Mouse (Mus musculus): Measurements from ENCODE around the gene Rab30.
"Not testable (repeated sequence)": the region's sequence is repeated elsewhere in the genome, so short reads cannot be mapped to it uniquely, and the experiment has no call there.

Gene Rab30

DNA sequence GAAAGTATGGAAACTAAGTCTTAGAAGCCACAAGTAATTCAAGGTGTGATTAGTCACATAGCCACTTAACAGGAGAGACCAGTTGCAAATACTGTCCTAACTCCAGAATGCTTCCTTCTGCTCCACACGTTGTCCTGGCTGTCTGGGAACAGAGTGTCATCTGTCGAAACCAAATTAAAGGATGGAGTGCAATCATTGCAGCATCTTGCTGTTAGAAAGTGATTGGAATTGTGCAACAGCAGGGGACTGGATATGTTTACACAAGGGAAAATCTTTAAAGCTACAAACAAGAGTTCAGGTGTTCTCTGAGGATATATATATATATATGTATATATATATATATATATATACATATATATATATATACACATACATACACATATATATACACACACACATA lies 9.0 kb downstream of the Rab30 start:
- DNase-seq (ENCODE audit: low spot score in 2 of 2): no peak

DNA sequence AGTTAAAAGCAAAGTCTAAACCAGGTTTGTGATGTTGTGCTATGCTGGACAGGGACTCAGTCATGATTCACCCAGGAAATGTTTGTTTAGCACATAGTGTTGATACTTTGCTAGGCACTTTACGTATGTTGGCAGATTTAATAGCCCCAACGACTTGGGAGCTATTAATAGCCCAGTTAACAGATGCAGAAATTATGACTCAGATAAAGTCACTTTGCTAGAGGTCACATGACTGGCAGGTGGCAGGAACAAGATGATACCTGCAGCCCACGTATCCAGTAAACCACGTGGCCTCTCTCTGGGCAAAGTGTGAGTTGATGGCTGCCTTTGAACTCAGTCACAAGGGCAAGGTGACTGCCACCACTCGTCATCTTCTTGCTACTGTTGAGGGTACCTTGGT lies 16.7 kb downstream of the Rab30 start:
- no peak for DNase-seq (ENCODE audit: low spot score in 2 of 2)

DNA sequence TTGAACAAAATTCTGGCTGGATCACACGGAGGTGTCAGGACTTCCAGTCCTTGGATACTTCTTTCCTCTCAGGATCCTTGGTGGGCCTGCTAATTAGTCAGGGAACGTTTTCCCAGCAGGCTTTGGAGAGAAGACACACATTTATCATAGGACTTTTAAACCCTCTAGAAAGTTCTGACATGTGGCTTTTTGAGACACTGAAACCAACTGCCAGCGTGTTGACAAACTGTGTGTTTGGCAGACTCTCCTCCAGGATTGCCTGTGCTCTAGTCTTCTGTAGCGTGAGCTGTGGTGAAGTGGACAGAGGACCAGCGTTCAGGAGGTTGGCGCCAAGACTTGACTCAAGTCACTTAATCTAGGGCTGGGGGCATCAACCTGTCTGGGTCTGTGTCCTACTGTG lies 19.2 kb downstream of the Rab30 start:
- DNase-seq (ENCODE audit: low spot score in 2 of 2): no peak

- no peak for DNase-seq (ENCODE audit: low spot score in 2 of 2)
Observed at GRCm38 (mm10) chr7:92761161-92761560, 19.8 kb downstream of the Rab30 start.

GRCm38 (mm10) chr7:92765426-92765825 lies 24.0 kb downstream of the Rab30 start:
- no peak for DNase-seq (ENCODE audit: low spot score in 2 of 2)

DNA sequence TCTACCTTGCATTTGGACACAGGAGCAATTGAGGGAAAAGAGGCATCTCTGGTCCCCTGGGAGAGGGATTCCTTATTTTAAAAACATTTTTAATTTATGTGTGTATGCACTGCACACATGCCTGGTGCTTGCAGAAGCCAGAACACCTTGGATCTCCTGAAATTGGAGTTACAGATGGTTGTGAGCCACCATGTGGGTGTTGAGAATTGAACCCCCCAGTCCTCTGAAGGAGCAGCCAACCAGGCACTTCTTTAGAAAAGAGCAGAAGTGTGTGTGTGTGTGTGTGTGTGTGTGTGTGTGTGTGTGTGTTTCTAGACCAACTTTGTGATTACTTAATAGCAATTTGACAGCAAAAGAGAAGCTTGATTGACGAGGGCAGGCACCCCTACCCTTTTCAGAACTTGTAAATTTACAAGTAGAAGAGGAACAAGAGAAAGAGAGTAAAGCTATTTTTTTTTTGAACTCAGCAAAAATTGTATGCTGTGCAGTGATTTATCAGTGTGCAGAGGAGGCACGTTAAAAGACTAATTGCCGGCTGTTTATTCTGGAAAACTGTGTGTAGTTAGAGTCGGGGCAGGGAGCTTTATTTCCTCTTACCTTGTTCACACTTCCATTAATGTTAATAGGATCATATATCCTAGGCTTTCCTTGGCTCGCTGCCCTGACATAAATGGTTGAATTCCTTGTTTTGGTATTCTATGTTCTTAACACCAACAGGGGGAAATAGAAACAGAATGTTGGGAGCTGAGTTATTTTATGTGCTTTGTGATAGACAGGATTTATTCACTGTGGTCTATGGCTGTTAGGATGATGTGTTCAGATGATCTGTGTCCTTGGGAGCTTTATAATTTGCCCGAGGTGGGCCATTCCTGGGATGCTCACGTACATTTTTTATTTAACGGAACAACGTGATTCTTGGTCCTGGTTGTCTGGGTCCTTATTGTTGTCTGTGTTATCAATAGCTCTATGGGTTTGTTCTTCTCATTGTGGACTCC lies 25.0 kb downstream of the Rab30 start:
- DNase-seq (ENCODE audit: low spot score in 2 of 2): no peak

GRCm38 (mm10) chr7:92768116-92768515 lies 26.7 kb downstream of the Rab30 start:
- DNase-seq (ENCODE audit: low spot score in 2 of 2): not testable (repeated sequence)

DNA sequence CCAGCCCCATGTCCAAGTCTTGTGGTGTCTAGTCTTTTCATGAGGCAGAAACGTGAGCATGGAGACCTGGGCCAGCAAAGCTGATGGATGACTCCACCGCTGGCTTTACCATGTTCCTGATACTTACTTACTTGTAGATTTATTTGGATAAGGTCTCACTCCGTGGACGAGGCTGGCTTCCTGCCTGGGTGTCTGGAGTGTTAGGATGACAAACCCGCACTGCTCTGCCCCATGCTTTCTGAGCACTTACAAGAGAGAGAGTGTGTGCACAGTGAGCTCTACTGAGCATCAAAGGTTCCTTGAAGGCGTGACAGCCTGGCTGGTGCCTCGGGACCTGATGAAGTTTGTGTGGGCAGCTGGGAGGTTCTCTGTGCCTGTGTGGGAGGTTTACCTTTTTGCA lies 27.5 kb downstream of the Rab30 start:
- DNase-seq (ENCODE audit: low spot score in 2 of 2): no peak

DNA sequence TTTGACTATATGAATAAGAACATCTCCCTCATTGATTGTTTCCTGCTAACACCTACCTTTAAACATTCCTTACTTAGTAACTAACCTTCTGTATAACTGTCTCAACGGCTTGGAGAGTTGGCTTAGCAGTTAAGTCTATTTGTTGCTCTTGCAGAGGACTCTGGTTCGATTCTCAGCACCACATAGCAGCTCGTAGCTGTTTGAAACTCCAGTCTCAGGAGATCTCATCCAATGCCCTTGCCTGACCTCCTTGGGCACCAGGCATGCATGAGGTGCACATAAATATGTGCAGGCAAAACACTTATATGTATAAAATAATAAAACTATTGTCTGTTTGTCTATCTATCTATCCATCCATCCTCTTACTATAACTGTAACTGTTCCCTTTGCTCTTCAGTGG lies 31.6 kb downstream of the Rab30 start:
- DNase-seq (ENCODE audit: low spot score in 2 of 2): no peak

DNA sequence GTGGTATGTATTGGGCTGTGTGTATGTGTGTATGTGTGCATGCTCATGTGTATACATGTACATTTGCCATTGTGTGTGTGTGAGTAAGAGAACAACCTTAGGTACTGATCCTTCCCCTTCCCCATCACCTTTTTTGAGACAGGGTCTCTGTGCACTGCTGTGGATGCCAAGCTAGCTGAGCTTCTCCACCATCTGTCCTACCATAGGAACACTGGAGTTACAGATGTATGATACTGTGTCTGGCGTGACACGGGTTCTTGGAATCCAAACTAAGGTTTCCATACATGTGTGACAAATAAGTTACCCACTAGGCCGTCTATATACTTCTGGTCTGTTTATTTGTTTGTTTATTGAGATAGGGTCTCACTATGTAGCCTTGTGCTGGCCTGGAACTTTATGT lies 32.2 kb downstream of the Rab30 start:
- DNase-seq (ENCODE audit: low spot score in 2 of 2): no peak

- no peak for DNase-seq (ENCODE audit: low spot score in 2 of 2)
Observed at GRCm38 (mm10) chr7:92774741-92775140, 33.3 kb downstream of the Rab30 start.

DNA sequence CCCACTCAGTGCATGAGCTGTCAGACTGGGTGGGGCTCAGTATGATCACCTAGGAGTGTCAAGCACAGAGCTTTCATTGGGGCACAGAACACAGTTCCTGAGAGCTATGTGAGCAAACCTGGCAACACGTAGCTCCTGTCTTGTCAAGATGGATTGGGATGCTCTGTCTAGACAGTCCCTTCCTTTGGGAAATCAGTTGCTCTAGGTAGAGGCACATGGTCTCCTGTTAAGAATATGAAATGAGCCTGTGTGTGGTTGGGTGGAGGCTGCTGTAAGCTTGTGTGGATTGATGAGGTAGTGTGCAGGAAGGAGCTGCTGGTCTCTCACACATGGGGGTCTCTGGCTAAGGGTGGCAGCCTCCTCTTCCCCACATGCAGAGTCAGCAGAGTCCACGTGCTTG lies 34.3 kb downstream of the Rab30 start:
- DNase-seq (ENCODE audit: low spot score in 2 of 2): no peak

GRCm38 (mm10) chr7:92776647-92777046 lies 35.2 kb downstream of the Rab30 start:
- no peak for DNase-seq (ENCODE audit: low spot score in 2 of 2)

GRCm38 (mm10) chr7:92777108-92777973 lies 35.9 kb downstream of the Rab30 start:
- DNase-seq (ENCODE audit: low spot score in 2 of 2): peak; percentile 35 to 64

- no peak for DNase-seq (ENCODE audit: low spot score in 2 of 2)
Observed at GRCm38 (mm10) chr7:92779058-92779457, 37.7 kb downstream of the Rab30 start.

DNA sequence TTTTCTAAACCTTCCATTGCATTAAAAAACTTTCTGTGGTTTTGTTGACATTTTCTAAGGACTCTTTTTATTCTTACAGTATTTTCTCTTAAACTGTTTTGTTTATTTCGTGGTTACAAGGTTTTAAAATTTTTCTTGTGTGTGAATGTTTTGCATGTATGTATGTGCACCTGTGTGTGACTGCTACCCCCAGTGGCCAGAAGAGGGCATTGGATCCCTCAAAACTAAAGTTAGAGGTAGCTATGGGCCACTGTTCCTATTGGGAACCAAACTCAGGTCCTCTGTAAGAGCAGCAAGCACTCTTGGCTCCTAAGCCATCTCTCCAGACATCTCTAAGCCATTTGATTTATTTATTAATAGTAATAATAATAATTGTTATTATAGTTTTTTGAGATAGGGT lies 40.0 kb downstream of the Rab30 start:
- no peak for DNase-seq (ENCODE audit: low spot score in 2 of 2)

DNA sequence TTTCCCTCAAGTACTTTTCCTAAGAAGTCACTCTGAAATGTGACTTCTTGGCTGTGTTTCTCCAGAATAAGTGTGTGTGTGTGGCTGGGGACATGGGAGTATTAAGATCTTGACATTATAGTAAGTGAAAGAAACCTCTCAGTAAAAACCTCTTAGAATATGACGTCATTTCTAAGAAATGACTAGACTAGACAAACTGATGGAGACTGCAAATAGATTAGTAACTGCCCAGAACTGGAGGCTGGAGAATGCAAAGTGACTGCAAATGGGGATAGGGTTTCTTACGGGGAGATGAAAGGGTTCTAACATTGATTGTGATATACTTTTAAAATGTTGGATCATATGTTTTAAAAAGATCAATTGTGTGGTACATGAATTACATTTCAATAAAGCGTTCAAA lies 40.5 kb downstream of the Rab30 start:
- DNase-seq (ENCODE audit: low spot score in 2 of 2): no peak

DNA sequence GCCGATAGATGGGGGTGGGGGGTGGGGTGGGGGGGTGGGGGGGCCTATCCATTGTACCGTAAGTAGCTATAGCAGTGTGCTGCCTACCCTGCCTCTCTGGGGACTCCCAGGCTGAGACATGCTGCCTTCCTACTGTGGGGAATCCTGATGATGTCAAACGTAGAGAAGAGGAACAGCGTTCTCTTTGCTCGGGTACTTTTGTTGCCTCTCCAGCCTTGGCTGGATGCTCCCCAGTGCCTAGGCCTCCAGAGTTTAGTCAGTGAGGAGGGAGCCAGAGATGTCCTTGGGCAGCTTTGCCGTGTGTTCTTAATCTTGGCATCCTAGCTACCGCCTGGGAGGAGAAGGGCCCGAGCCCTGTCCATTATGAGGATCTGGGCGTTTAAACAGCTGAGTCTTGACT lies 41.1 kb downstream of the Rab30 start:
- DNase-seq (ENCODE audit: low spot score in 2 of 2): no peak

DNA sequence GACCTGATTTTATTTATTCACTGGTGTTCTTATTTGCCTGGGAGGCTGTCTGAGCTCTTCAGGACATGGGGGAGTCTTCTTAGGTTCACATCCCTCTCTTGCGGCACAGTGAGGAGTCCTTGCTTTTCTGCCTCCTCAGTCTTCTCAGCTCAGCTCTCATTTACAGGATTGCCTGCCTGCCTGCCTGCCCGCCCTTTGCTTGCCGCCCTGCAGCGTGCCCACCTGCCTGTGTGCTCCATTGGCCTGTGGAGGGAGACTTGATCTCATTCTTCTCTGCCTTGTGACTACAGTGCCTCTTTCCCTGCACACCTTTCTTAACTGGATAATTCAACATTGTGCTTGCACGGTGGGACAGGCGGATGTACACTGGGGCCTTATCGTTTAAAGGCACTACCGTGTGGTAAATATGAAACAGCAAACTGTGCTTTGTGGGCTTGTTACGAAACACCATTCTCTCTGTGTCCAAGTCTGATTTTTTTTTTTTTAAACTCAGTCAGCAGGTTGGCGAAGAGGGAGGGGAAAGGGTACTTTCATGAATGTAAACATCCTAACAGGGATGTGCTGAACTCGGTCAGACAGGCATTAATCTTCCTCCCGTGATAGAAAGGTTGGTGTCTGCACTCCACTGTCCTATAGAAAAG lies 41.9 kb downstream of the Rab30 start:
- DNase-seq (ENCODE audit: low spot score in 2 of 2): no peak

DNA sequence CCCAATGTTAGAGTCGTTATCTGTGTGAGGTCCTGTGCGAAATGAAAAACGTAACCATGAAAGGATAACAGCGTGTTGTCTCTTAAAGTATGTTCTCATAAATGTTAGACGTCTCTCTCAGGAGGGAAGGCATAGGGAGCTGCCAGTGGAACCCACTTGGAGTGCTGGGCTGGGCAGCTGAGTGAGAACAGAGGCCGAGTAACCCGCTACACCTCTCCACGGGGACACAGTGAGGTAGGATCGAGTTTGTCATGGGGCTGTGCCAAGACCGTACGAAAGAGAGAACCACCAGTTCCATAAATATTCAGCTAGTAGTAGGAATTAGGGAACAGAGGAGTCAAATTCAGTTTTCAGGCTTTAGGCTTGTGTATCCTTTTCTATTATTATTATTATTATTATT lies 42.5 kb downstream of the Rab30 start:
- DNase-seq (ENCODE audit: low spot score in 2 of 2): no peak

DNA sequence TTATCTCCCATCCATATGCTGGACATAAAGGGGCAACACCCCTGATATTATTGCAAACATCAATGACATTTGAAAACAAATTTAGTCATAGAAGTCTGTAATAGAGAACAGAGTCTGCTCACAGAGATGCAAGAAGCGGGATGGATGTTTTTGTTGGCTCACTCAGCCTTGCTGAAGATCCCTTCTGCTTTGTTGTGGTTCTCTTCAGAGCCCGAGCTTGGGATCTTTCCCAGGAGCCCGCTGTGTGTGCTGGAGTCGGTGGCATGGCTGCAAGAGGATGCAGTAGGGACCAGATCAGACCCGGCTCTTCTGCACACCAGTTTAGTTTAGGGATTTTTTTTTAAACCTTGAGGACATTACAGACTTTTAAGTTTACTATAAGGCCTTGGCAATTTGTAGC lies 54.3 kb downstream of the Rab30 start:
- no peak for DNase-seq (ENCODE audit: low spot score in 2 of 2)

GRCm38 (mm10) chr7:92796813-92797212 lies 55.4 kb downstream of the Rab30 start:
- DNase-seq (ENCODE audit: low spot score in 2 of 2): no peak
